Mouse (Mus musculus): ENCODE results near the gene Nt5c2.

DNA sequence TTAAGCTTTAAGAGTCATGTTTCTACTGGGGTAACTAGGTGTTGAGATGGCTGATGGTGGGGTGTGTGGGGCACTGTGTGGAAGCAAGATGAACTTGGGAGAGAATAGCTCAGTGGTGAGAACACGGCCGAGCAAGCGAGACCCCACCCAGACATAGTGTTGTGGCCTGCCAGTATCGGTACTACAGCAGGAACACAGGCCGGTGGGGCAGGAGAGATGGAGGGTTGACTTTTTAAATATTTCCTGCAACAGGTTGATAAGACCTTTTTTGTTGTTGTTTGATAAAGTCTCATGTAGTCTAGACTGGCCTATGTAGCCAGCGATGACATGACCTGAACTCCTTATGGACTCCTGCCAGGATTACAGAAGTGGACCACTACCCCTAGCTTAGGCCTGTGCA, 114.2 kb downstream of the Nt5c2 start:
- TF ChIP-seq POLR2A (IDR thresholded peaks at IDR 0.05; ENCODE audit: low read depth, low read length) (no peak), CTCF (IDR thresholded peaks at IDR 0.05; ENCODE audit: borderline replicate concordance, insufficient read depth, low read length) (no peak)
